Mouse (Mus musculus) small intestine, adult 2 months (tissue): Measurements from ENCODE around the gene Wfikkn1.

ENCODE experiments used
- CTCF ChIP-seq: fragments of 200-500 bp; IDR thresholded peaks from 2 replicates; pipeline ENCODE4 v1.5.1; 2012; ENCODE audit warnings: low read depth, mild to moderate bottlenecking, control low read depth, inconsistent platforms, low read length, moderate library complexity, mixed read lengths; ENCODE audit not compliant: insufficient replicate concordance, insufficient read length; ENCODE audit errors: extremely low read depth
- POLR2A ChIP-seq: fragments of 200-500 bp; IDR thresholded peaks from 2 replicates; pipeline ENCODE4 v1.6.1; 2012; ENCODE audit warnings: low read depth, mild to moderate bottlenecking, control low read depth, inconsistent platforms, low read length, moderate library complexity

DNA sequence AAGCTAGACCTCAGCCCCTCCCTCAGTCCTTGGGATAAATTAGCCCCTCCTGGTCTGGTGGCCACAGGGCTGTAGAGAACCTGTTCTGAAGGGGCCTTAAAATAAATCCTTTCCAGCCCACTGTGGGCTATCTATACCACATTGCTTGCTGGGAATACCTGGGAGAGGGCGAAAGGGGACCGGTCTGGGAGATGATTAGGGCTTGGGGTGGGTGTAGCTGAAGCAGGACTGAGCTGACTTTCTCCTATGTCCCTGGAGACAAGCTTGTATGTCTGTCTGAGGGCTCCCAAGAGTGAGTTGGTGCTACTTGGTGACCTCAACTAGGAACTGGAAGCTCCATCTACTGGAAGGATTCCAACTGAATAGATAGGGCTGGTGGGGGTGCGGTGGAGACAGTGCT, 3.6 kb downstream of the Wfikkn1 start:
- TF ChIP-seq CTCF, result no peak
- TF ChIP-seq POLR2A, result no peak
